Mouse (Mus musculus) stomach, postnatal 0 days (tissue): ENCODE measurements at regions not wholly inside any gene's neighbourhood (a gene's known extent, or its start where the extent isn't known, plus 50 kb on each side); places are given as distances from the start of the nearest gene placed in this dataset.

ENCODE experiments used
- ATAC-seq: fragments of 200-750 bp; cut with Nextera tagmentation; 2 replicates; pipeline ENCODE4 v1.8.0; 2017; ENCODE audit not compliant: low FRiP score, low TSS enrichment
- DNase-seq: peaks from one replicate; pipeline ENCODE4 v3.0.0-alpha.2; 2016; ENCODE audit warnings: low spot score
- H3K27ac ChIP-seq: fragments of 300-500 bp; sonication (generic); replicated peaks from 2 replicates; pipeline ENCODE4 v1.5.1; 2014; ENCODE audit warnings: mild to moderate bottlenecking, control low read depth
- H3K27me3 ChIP-seq: fragments of 300-500 bp; sonication (generic); 2 replicates; pipeline ENCODE4 v1.6.1; 2014; ENCODE audit warnings: low read length; ENCODE audit not compliant: control insufficient read depth, insufficient read depth
- H3K36me3 ChIP-seq: fragments of 300-500 bp; sonication (generic); 2 replicates; pipeline ENCODE4 v1.6.1; 2014; ENCODE audit warnings: low read length, mixed read lengths; ENCODE audit not compliant: control insufficient read depth, insufficient read depth
- H3K4me1 ChIP-seq: fragments of 300-500 bp; sonication (generic); replicated peaks from 2 replicates; pipeline ENCODE4 v1.6.1; 2014; ENCODE audit warnings: antibody characterized with exemption; ENCODE audit not compliant: control insufficient read depth, insufficient read depth
- H3K4me2 ChIP-seq: fragments of 300-500 bp; sonication (generic); replicated peaks from 2 replicates; pipeline ENCODE4 v1.6.1; 2014; ENCODE audit warnings: low read depth, mild to moderate bottlenecking, control low read depth, moderate library complexity
- H3K4me3 ChIP-seq: fragments of 300-500 bp; sonication (generic); 2 replicates; pipeline ENCODE4 v1.5.1; 2014; ENCODE audit warnings: low read depth, low read length, control low read depth
- H3K9ac ChIP-seq: fragments of 300-500 bp; sonication (generic); 2 replicates; pipeline ENCODE4 v1.6.1; 2014; ENCODE audit warnings: mild to moderate bottlenecking, low read length, control low read depth, mixed read lengths
- H3K9me3 ChIP-seq: fragments of 300-500 bp; sonication (generic); 2 replicates; pipeline ENCODE4 v1.6.1; 2016; ENCODE audit warnings: low read length; ENCODE audit not compliant: control insufficient read depth
- CTCF ChIP-seq: IDR thresholded peaks from 2 replicates; pipeline ENCODE4 v1.5.1; 2016; ENCODE audit warnings: antibody characterized with exemption, low read depth, mild to moderate bottlenecking, moderate library complexity
- EP300 ChIP-seq: optimal IDR thresholded peaks from 2 replicates; pipeline ENCODE3; 2016; ENCODE audit warnings: antibody characterized with exemption
- WGBS: fragments of 180-500 bp; shearing (Covaris S2); extraction: QIAGEN DNeasy Blood & Tissue Kit; methylation state at CpG from one replicate; pipeline ENCODE4 v1.1.7; 2014; 5-methylcytosine and 5-hydroxymethylcytosine counted together

DNA sequence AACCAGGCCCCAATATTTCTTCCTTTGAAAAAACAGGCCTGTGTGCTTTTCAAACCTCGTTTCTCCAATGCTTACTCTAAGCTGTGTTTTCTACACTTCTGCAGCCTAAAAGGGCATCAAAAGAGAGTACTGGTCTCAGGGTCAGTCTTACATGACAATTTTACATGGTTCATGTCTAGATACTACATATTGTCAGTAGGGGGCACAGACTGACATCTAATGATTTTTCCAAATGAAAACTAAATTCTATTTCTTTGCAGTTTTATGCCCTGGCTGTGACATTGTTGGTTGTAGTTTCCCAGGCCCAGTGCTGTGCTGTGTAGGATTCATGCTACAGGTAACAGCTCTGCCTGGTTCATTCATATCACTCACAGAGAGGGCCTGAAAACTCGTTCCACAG, 248.7 kb upstream of the Megf9 start:
- Histone ChIP-seq H3K36me3 (no peaks in the 10 kb centered on the region), H3K9ac (no peak overlapping the region), H3K4me3 (no peak overlapping the region), H3K27ac (no peak overlapping the region), H3K4me1 (no peaks in the 10 kb centered on the region), H3K4me2 (no peak overlapping the region), H3K27me3 (no peaks in the 10 kb centered on the region), H3K9me3 (no peaks in the 10 kb centered on the region)
- WGBS: 39% methylated on average over 2 of the region's 2 CpGs
- no peak for DNase-seq
- ATAC-seq: no peak
- TF ChIP-seq CTCF: peak; percentile 48
- TF ChIP-seq EP300: no peak

DNA sequence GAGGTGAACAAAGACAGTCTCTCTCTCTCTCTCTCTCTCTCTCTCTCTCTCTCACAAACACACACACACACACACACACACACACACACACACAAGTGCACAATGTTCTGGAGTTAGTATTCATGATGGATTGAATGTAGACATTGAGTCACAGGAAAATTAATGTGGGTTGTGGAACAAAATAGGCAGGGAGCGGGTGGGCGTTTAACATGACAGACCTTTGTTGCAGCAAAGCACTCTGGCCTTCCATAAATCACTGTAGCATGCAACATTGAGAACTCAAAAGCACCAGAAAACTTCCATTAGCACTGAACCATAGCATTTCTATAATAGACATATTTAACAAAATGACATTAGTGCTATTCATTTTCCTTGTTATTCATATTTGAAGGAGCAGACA, 246.8 kb upstream of the Megf9 start:
- TF ChIP-seq EP300: no peak
- TF ChIP-seq CTCF: no peak
- H3K4me3 ChIP-seq: no peak overlapping the region
- H3K9ac ChIP-seq: no peak overlapping the region
- no peak for DNase-seq
- WGBS: 41% methylated on average over 2 of the region's 2 CpGs
- no peaks in the 10 kb centered on the region for H3K36me3 ChIP-seq
- no peaks in the 10 kb centered on the region for H3K27me3 ChIP-seq
- ATAC-seq: no peak
- no peak overlapping the region for H3K27ac ChIP-seq
- H3K9me3 ChIP-seq: no peaks in the 10 kb centered on the region
- H3K4me1 ChIP-seq: no peaks in the 10 kb centered on the region
- no peak overlapping the region for H3K4me2 ChIP-seq

DNA sequence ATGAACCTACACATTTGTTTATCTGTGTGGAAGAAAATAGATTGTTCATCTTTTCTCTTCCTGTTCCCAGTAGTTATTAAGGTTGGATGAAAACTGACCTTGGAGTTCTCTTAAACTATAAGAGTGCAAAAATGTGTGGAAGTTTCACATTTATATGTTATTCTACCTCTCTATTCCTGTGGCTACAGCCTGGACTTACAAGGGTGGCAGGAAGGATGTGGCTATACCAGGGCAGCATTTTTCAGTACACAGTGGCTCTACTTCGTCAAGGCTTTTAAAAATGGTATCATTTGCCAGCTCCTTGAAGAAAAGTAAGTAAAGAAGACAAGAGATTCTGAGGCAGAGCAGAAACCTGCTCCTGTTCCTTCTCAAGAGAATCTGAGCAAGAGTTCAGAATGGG, 241.5 kb upstream of the Megf9 start:
- WGBS: 46% methylated on average over 1 of the region's 1 CpGs
- Histone ChIP-seq H3K9me3 (no peaks in the 10 kb centered on the region), H3K27ac (no peak overlapping the region), H3K27me3 (no peaks in the 10 kb centered on the region), H3K9ac (no peak overlapping the region), H3K4me1 (no peaks in the 10 kb centered on the region), H3K4me3 (no peak overlapping the region), H3K36me3 (no peaks in the 10 kb centered on the region), H3K4me2 (no peak overlapping the region)
- DNase-seq (no peak), ATAC-seq (no peak)
- no peak for TF ChIP-seq EP300
- TF ChIP-seq CTCF: no peak

DNA sequence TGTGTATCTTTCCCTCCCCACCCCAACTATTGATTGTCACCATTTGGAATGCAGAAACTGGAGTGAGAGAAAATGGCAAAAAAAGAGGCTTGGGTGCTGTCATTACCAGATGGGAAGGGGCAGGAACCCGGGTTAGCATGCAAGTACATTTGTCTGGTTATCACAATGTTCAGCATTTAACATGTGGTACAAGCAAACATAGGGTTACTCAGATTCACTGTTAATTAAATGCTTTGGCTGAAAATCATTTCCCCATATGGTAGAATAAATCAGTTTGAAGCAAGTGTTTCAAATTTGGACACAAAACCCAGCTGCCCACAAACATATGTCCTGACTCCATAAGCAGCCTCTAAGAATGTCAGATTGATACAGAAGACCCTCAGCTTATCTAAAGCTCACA, 208.6 kb upstream of the Megf9 start:
- no peak for DNase-seq
- no peaks in the 10 kb centered on the region for H3K36me3 ChIP-seq
- no peaks in the 10 kb centered on the region for H3K9me3 ChIP-seq
- H3K4me2 ChIP-seq: no peak overlapping the region
- no peak for TF ChIP-seq EP300
- TF ChIP-seq CTCF: no peak
- ATAC-seq: no peak
- WGBS: 66% methylated on average over 1 of the region's 1 CpGs
- H3K27me3 ChIP-seq: no peaks in the 10 kb centered on the region
- no peak overlapping the region for H3K4me3 ChIP-seq
- no peak overlapping the region for H3K27ac ChIP-seq
- H3K9ac ChIP-seq: no peak overlapping the region
- H3K4me1 ChIP-seq: no peaks in the 10 kb centered on the region

DNA sequence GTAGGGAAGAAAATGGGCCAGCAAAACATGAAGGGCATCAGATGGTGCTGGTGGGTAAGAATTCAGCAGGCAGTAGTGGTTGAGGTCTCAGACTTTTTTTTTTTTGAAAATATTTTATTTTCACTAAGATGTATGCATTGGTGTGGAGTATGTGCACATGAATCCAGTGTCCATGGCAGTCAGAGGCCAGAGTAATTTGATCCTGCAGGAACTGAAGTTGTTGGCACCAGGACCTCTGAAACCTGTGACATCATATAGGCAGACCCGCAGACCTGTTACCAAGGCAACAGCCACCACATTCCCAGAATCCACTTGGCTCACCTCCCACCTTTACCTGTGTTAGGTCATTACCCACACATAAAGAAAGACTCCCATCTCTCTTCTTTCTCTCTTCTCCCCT, 207.2 kb upstream of the Megf9 start:
- 67% methylated on average over 1 of the region's 1 CpGs for WGBS
- no peaks in the 10 kb centered on the region for H3K36me3 ChIP-seq

DNA sequence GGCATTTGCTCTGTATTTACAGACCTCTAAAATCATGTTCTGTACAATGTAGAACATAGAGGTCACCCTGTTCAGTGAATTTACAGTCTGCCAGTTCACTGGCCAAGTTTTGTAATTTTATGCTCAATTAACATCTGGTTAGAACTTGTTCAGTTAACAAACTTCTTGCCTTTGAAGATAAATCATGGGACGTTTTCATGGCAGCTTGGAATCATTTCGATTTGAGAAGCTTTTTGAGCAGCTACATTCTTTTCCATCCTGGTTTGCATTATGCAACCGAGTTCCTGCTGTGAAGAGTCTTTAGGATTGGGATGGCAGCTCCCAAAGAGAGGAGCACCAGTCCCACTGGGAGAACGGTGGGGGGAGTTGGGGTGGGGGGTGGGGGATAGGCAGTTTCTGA, 206.3 kb upstream of the Megf9 start:
- Histone ChIP-seq H3K9me3 (no peaks in the 10 kb centered on the region), H3K4me2 (no peak overlapping the region), H3K9ac (no peak overlapping the region), H3K36me3 (no peaks in the 10 kb centered on the region), H3K4me1 (no peaks in the 10 kb centered on the region), H3K27ac (no peak overlapping the region), H3K4me3 (no peak overlapping the region), H3K27me3 (no peaks in the 10 kb centered on the region)
- TF ChIP-seq CTCF (no peak), EP300 (no peak)
- ATAC-seq (no peak), DNase-seq (no peak)
- WGBS: 32% methylated on average over 4 of the region's 4 CpGs

More for the DNA sequence above, 207.2 kb upstream of the Megf9 start:
- no peaks in the 10 kb centered on the region for H3K4me1 ChIP-seq
- ATAC-seq: no peak
- H3K27ac ChIP-seq: no peak overlapping the region
- H3K27me3 ChIP-seq: no peaks in the 10 kb centered on the region
- H3K9me3 ChIP-seq: no peaks in the 10 kb centered on the region
- TF ChIP-seq EP300: no peak
- TF ChIP-seq CTCF: no peak
- H3K4me2 ChIP-seq: no peak overlapping the region
- no peak overlapping the region for H3K4me3 ChIP-seq
- no peak for DNase-seq
- no peak overlapping the region for H3K9ac ChIP-seq
